Mouse (Mus musculus) heart, embryonic 10.5 days (tissue): ENCODE results near the gene Gm17359. TPM values are rescaled to one million over a fixed set of nuclear protein-coding genes. Genes with fewer than 3 reads are reported as not detected.

ENCODE experiments used
- DNase-seq: peaks from one replicate; pipeline ENCODE4 v3.0.0-alpha.2; 2017; ENCODE audit warnings: low spot score
- H3K27ac ChIP-seq: fragments of 300-500 bp; sonication (generic); 2 replicates; pipeline ENCODE4 v1.5.1; 2016; ENCODE audit warnings: mild to moderate bottlenecking
- H3K27me3 ChIP-seq: fragments of 300-500 bp; sonication (generic); 2 replicates; pipeline ENCODE4 v1.6.1; 2016; ENCODE audit warnings: mild to moderate bottlenecking; ENCODE audit not compliant: poor library complexity, insufficient read depth, severe bottlenecking
- H3K36me3 ChIP-seq: fragments of 300-500 bp; sonication (generic); 2 replicates; pipeline ENCODE4 v1.6.1; 2016; ENCODE audit warnings: mild to moderate bottlenecking, moderate library complexity
- H3K4me1 ChIP-seq: fragments of 300-500 bp; sonication (generic); 2 replicates; pipeline ENCODE4 v1.6.1; 2016; ENCODE audit warnings: mild to moderate bottlenecking
- H3K4me3 ChIP-seq: fragments of 300-500 bp; sonication (generic); 2 replicates; pipeline ENCODE4 v1.5.1; 2016; ENCODE audit warnings: mild to moderate bottlenecking, moderate library complexity
- H3K9me3 ChIP-seq: fragments of 300-500 bp; sonication (generic); 2 replicates; pipeline ENCODE4 v1.6.1; 2016; ENCODE audit warnings: mild to moderate bottlenecking, moderate library complexity
- WGBS: fragments of 180-500 bp; shearing (Covaris S2); methylation state at CpG from one replicate; pipeline ENCODE4 v1.1.7; 2016; 5-methylcytosine and 5-hydroxymethylcytosine counted together
- polyA plus RNA-seq: library from polyadenylated mRNA; unstranded; fragments of >200 nt; fragmentation: Nextera tagmentation; extraction: Ambion mirVana; gene quantifications from 2 replicates; pipeline ENCODE4 v1.2.1, GENCODE M21; 2016

The Gm17359 gene
- polyA plus RNA-seq, 1 experiment from 2014 or later = not detected

GRCm38 (mm10) chr3:79501166-79501728, 164.8 kb downstream of the Gm17359 start:
- Histone ChIP-seq H3K9me3 (no peaks in the 10 kb centered on the region), H3K27ac (no peak overlapping the region), H3K36me3 (peaks cover 42% of the 10 kb centered on the region), H3K4me1 (no peaks in the 10 kb centered on the region), H3K4me3 (no peak overlapping the region), H3K27me3 (no peaks in the 10 kb centered on the region)
- DNase-seq = no peak
- WGBS = 87% methylated on average over 2 of the region's 2 CpGs

Other genes starting within 250 kb of the Gm17359 start
- gene Rapgef2, start 50.1 kb upstream of the Gm17359 start, polyA plus RNA-seq = 4.4 and 4.8 TPM in 2 replicates
- 4.7 and 5.0 TPM in 2 replicates for gene Fnip2, start 231.1 kb downstream of the Gm17359 start, polyA plus RNA-seq